Mouse (Mus musculus) kidney, embryonic 16.5 days (tissue): ENCODE measurements around the gene Tmcc3. TPM values are rescaled to one million over a fixed set of nuclear protein-coding genes. Genes with fewer than 3 reads are reported as not detected.

Source experiments
- ATAC-seq: fragments of 200-750 bp; cut with Nextera tagmentation; 2 replicates; pipeline ENCODE4 v1.8.0; 2017; ENCODE audit warnings: moderate TSS enrichment; ENCODE audit not compliant: low FRiP score, low TSS enrichment
- H3K27ac ChIP-seq: fragments of 300-500 bp; sonication (generic); 2 replicates; pipeline ENCODE4 v1.5.1; 2014; ENCODE audit warnings: low read length
- H3K27me3 ChIP-seq: fragments of 300-500 bp; sonication (generic); 2 replicates; pipeline ENCODE4 v1.6.1; 2014; ENCODE audit warnings: low read length, control low read depth, mixed read lengths; ENCODE audit not compliant: insufficient read depth
- H3K36me3 ChIP-seq: fragments of 300-500 bp; sonication (generic); 2 replicates; pipeline ENCODE4 v1.6.1; 2014; ENCODE audit warnings: low read length, control low read depth, mixed read lengths; ENCODE audit not compliant: insufficient read depth
- H3K4me1 ChIP-seq: fragments of 300-500 bp; sonication (generic); 2 replicates; pipeline ENCODE4 v1.6.1; 2014; ENCODE audit warnings: low read length, control low read depth, mixed read lengths; ENCODE audit not compliant: insufficient read depth
- H3K4me2 ChIP-seq: fragments of 300-500 bp; sonication (generic); replicated peaks from 2 replicates; pipeline ENCODE4 v1.6.1; 2014; ENCODE audit warnings: low read depth, low read length
- H3K4me3 ChIP-seq: fragments of 300-500 bp; sonication (generic); 2 replicates; pipeline ENCODE4 v1.5.1; 2014; ENCODE audit warnings: mild to moderate bottlenecking, low read length
- H3K9ac ChIP-seq: fragments of 300-500 bp; sonication (generic); replicated peaks from 2 replicates; pipeline ENCODE4 v1.6.1; 2014; ENCODE audit warnings: low read length
- H3K9me3 ChIP-seq: fragments of 300-500 bp; sonication (generic); 2 replicates; pipeline ENCODE4 v1.6.1; 2016; ENCODE audit warnings: low read length, control low read depth
- WGBS: fragments of 180-500 bp; shearing (Covaris S2); extraction: QIAGEN DNeasy Blood & Tissue Kit; methylation state at CpG from one replicate; pipeline ENCODE4 v1.1.7; 2014; 5-methylcytosine and 5-hydroxymethylcytosine counted together
- polyA plus RNA-seq: library from polyadenylated mRNA; unstranded; fragments of >200 nt; fragmentation: Nextera tagmentation; extraction: Ambion mirVana; gene quantifications from 2 replicates; pipeline ENCODE4 v1.2.1, GENCODE M21; 2015

The Tmcc3 gene
- polyA plus RNA-seq, 1 experiment from 2014 or later: 8.0 TPM

- Histone ChIP-seq H3K9ac (no peak overlapping the region), H3K27ac (no peak overlapping the region), H3K9me3 (no peaks in the 10 kb centered on the region), H3K4me1 (peaks cover 8% of the 10 kb centered on the region), H3K4me3 (no peak overlapping the region), H3K4me2 (no peak overlapping the region), H3K36me3 (no peaks in the 10 kb centered on the region), H3K27me3 (0 out of 2 replicates have a peak, but pooled peaks cover 3% of the 10 kb centered on the region)
- ATAC-seq: no peak
- 87% methylated on average over 7 of the region's 7 CpGs for WGBS
Observed at GRCm38 (mm10) chr10:94406821-94407220, 95.1 kb downstream of the Tmcc3 start.

DNA sequence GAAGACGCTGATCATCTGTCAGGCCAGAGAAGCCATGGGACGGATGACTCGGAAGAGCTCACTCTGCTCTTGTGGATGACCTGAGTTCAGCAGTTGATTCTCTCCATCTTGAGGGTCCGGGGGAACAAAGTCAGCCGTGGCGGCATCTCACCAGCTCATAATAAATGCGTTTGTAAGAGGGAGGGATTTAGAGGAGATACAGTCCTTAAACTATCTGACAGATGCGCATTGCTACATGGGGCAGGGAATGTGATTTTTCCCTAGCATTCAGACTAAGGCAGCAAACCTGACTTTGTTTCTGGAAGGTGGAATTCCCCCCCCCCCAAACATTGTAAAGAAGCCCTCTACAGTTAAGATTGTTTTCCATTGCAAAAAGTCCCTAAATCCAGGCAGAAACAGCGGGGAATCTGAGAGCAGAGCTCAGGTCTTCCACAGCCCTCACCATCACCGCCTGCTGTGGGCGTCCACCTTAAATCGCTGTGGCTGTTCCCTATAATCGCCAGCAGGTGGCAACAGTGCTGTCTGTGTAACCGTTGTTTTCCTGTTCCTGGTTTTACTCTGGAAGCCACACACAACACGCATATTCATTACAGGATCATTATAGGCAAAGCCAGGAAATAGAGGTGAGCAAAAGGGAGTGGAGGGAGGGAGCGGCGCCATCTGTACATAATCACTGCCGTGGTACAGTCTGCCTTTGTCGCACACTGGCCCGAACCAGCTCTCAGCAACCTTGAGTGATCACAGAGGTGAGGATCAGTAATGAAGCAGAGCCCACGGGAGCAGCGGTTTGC is 96.8 kb downstream of the Tmcc3 start:
- peak overlapping the region; percentile 37 for H3K4me3 ChIP-seq
- peaks cover 10% of the 10 kb centered on the region for H3K4me1 ChIP-seq
- no peaks in the 10 kb centered on the region for H3K36me3 ChIP-seq
- H3K4me2 ChIP-seq: peak overlapping the region; percentile 55
- H3K27ac ChIP-seq: 0 out of 2 replicates have a peak overlapping the region, but pooled peaks have one; percentile 3
- H3K27me3 ChIP-seq: 0 out of 2 replicates have a peak, but pooled peaks cover 3% of the 10 kb centered on the region
- peak; percentile 73 for ATAC-seq
- peak overlapping the region; percentile 59 for H3K9ac ChIP-seq
- 22% methylated on average over 22 of the region's 22 CpGs for WGBS
- H3K9me3 ChIP-seq: no peaks in the 10 kb centered on the region

DNA sequence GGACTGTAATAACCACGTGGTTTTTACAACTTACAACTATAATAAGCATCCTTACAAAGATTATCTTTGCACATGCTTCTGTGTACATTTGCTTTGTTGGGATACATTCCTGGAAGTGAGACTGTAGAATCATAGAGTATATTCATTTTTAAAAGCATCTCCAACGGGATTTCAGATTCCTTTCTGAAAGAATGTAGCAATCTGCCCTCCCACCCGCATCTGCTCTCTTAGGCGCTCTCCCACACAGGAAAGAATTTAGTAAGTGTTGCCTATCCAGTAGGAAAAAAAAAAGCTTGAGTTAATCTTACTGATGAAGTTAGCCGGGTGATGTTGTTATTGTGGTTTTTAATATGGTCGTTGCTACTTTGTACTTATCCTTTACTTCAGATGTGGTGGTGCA is 97.9 kb downstream of the Tmcc3 start:
- no peak overlapping the region for H3K4me2 ChIP-seq
- H3K9ac ChIP-seq: no peak overlapping the region
- no peak overlapping the region for H3K27ac ChIP-seq
- 0 out of 2 replicates have a peak, but pooled peaks cover 3% of the 10 kb centered on the region for H3K27me3 ChIP-seq
- peaks cover 21% of the 10 kb centered on the region for H3K4me1 ChIP-seq
- H3K4me3 ChIP-seq: no peak overlapping the region
- H3K36me3 ChIP-seq: no peaks in the 10 kb centered on the region
- H3K9me3 ChIP-seq: no peaks in the 10 kb centered on the region
- 40% methylated on average over 6 of the region's 6 CpGs for WGBS
- no peak for ATAC-seq

GRCm38 (mm10) chr10:94411594-94411993 is 99.8 kb downstream of the Tmcc3 start:
- 0 out of 2 replicates have a peak, but pooled peaks cover 3% of the 10 kb centered on the region for H3K27me3 ChIP-seq
- no peaks in the 10 kb centered on the region for H3K9me3 ChIP-seq
- peaks cover 33% of the 10 kb centered on the region for H3K4me1 ChIP-seq
- H3K4me2 ChIP-seq: no peak overlapping the region
- ATAC-seq: no peak
- no peak overlapping the region for H3K9ac ChIP-seq
- no peak overlapping the region for H3K27ac ChIP-seq
- 85% methylated on average over 9 of the region's 9 CpGs for WGBS
- no peak overlapping the region for H3K4me3 ChIP-seq
- no peaks in the 10 kb centered on the region for H3K36me3 ChIP-seq

DNA sequence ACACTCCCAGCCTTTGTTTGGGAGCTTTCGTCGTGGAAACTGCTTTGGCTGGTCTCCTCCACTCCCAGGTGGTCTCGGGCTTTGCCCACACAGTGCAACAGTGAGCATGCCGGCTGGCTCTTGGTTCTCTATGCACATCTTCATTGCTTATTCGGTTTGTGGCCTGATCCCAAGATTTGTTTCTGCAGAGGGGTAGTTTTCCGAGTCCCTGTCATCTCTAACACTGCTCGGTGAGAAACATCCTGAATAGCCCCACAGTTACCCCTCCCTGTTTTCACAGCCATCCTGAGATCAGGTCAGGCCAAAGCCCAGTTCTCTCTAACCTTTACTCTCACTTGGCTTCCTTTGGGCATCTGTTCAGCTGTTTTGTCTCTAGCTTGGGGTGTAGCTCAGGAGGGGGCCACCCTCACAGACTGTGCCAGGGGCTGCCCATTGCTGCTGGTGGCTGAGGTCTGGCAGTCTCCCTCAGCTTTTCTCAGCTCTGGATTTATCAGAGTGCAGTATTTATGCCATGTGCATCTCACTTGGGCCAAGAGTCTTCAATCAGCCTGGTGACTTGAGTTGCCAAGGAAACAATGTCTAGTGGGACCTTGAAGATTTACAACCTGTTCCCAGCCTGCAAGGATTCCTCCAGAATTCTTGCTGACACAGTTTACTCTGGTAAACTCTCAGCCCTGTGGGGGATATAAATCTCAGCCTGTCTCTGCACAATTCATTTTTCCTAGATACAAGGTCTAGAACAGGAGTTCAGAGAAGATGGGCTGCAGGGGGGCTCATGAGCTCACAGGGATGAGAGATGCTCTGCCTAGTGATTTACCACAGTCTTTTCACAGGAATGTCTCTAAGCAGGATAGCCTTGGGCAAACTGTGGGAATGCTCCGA is 102.3 kb downstream of the Tmcc3 start:
- Histone ChIP-seq H3K36me3 (no peaks in the 10 kb centered on the region), H3K9ac (no peak overlapping the region), H3K4me2 (no peak overlapping the region), H3K4me3 (no peak overlapping the region), H3K9me3 (no peaks in the 10 kb centered on the region), H3K27me3 (0 out of 2 replicates have a peak, but pooled peaks cover 3% of the 10 kb centered on the region), H3K27ac (peak overlapping the region; percentile 16; the same call in 1 of the 2 replicates), H3K4me1 (peaks cover 34% of the 10 kb centered on the region)
- 25% methylated on average over 8 of the region's 8 CpGs for WGBS
- peak; percentile 50 for ATAC-seq

DNA sequence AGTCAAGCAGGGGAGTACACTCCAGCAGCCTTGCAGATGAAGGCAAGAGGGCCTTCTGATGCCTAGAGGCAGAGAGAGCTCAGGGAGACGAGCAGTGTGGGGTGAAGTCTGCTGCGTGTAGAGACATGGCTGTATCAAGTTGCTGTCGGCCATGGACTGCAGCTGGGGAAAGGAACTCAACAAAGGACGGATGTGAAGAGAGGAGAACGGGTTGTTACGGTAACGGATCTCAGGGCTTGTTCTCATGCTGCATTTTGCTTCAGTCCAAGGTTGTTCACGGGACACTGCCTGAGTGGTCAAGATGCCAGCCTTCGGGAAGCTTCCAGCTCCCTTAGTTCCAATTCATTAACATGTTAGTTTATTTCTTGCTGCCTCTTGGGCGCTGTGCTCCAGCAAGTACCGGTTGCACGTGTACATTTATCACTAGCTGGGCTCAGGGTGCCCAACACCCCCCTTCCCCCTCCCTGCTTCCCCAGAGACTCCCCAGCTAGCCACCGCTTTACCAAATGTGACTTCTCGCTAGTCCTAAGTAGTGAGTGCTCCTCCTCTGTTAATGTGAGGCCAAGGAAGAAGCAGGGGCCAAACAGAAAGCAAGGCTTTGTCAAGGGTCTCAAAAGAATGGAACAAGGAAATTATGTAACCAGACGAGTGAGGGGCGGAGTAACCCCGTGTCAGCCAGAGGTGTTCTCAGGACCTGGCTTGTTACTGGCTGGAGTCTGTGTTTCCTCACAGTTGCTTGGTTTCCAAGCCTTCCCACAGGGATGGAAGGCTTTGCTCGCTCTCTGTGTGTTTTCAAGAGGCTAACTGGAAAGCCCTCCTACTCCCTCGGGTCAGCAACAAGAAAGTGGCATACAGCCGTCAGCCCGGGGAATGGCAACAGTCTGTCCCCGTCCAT is 104.4 kb downstream of the Tmcc3 start:
- H3K4me1 ChIP-seq: peaks cover 29% of the 10 kb centered on the region
- no peaks in the 10 kb centered on the region for H3K27me3 ChIP-seq
- no peaks in the 10 kb centered on the region for H3K9me3 ChIP-seq
- no peak overlapping the region for H3K4me3 ChIP-seq
- 0 out of 2 replicates have a peak overlapping the region, but pooled peaks have one; percentile 2 for H3K9ac ChIP-seq
- WGBS: 40% methylated on average over 22 of the region's 22 CpGs
- ATAC-seq: peak; percentile 51; the same call in 1 of the 2 replicates
- no peak overlapping the region for H3K27ac ChIP-seq
- no peaks in the 10 kb centered on the region for H3K36me3 ChIP-seq
- peak overlapping the region; percentile 20 for H3K4me2 ChIP-seq

GRCm38 (mm10) chr10:94417643-94418042 is 105.9 kb downstream of the Tmcc3 start:
- no peak overlapping the region for H3K9ac ChIP-seq

DNA sequence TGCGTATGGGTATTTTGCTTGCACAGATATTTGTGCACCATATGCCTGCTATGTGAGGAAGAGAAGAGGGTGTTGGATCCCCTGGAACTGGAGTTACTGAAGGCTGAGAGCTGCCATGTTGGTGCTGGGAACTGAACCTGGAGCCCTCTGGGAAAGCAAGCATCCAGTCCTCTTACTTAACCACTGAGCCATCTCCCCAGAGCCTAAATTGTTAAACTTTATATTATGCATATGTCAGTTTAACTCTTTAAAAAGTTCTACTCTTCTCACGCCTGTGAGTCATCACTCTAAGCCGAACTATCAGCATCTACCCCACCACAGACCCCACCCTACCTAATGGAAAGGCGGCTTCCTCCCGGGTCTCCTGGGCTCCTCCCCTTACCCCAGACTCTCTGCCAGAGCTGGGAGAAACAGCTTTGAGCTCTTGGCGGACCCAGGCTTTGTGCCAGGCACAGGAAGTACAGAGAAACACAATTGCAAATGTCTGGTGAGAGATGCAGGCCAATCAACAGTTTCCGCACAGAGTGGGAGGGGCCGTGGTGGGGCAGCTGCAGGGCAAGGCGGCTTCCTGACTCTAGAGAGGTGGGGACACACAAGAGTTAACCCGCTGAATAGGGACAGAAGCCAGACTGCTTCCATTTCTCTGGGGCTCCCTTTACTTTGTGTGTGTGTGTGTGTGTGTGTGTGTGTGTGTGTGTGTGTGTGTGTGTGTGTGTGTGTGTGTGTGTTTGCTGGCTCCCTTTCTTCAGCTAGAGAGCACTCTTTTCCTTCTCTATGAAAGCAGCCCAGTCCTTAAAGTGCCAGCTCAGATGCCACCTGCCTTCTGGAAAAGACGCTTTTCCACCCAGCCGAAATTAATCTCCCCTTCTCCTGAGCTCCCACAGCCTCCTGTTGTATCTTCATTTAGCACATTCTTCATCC is 114.5 kb downstream of the Tmcc3 start:
- Histone ChIP-seq H3K9ac (no peak overlapping the region), H3K36me3 (no peaks in the 10 kb centered on the region), H3K4me3 (no peak overlapping the region), H3K9me3 (no peaks in the 10 kb centered on the region), H3K27me3 (no peaks in the 10 kb centered on the region), H3K27ac (peak overlapping the region; percentile 0; the same call in 1 of the 2 replicates), H3K4me1 (no peaks in the 10 kb centered on the region), H3K4me2 (no peak overlapping the region)
- WGBS: 52% methylated on average over 12 of the region's 12 CpGs
- peak; percentile 70 for ATAC-seq

More at GRCm38 (mm10) chr10:94417643-94418042, 105.9 kb downstream of the Tmcc3 start:
- WGBS: 71% methylated on average over 4 of the region's 4 CpGs
- ATAC-seq: no peak
- Histone ChIP-seq H3K4me1 (peaks cover 29% of the 10 kb centered on the region), H3K27me3 (no peaks in the 10 kb centered on the region), H3K36me3 (no peaks in the 10 kb centered on the region), H3K9me3 (no peaks in the 10 kb centered on the region), H3K4me2 (no peak overlapping the region), H3K4me3 (no peak overlapping the region), H3K27ac (no peak overlapping the region)
